Mouse (Mus musculus) olfactory bulb, adult 2 months (tissue): ENCODE data around the gene Akip1.

Experiments used
- CTCF ChIP-seq: fragments of 200-500 bp; IDR thresholded peaks from 2 replicates; pipeline ENCODE4 v1.5.1; 2012; ENCODE audit warnings: low read depth, mild to moderate bottlenecking, low read length, moderate library complexity; ENCODE audit not compliant: insufficient read depth
- POLR2A ChIP-seq: fragments of 200-500 bp; IDR thresholded peaks from 2 replicates; pipeline ENCODE4 v1.6.1; 2012; ENCODE audit warnings: mild to moderate bottlenecking, low read depth, low read length, moderate library complexity; ENCODE audit not compliant: insufficient read depth

DNA sequence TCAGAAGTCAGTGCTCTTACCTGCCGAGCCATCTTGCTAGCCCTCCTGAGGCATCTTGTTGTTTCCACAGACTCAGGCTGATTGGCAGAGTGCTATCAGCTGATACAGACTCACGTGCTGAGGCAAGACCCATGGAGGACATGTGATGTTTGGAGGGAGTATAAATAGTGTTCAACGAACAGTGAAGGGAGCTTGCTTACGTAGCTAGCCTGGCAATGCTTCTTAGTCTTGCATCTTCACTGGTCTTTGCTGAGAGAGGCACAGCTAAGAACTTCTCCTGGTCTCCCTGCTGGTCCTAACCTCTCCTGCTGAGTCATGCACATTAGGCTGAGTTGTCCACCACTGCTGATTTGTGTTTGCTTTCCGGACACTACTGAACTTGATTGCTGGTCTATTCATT is 48.6 kb upstream of the Akip1 start:
- TF ChIP-seq CTCF (no peak), POLR2A (no peak)
